Mouse (Mus musculus) liver, postnatal 0 days (tissue): ENCODE measurements around the gene Ffar2.

Experiments used
- CTCF ChIP-seq: sonication (generic); IDR thresholded peaks from 2 replicates; pipeline ENCODE4 v1.5.1; 2016; ENCODE audit warnings: antibody characterized with exemption, low read depth
- EP300 ChIP-seq: IDR thresholded peaks from 2 replicates; pipeline ENCODE4 v1.6.1; 2016; ENCODE audit warnings: antibody characterized with exemption, low read depth, mild to moderate bottlenecking

DNA sequence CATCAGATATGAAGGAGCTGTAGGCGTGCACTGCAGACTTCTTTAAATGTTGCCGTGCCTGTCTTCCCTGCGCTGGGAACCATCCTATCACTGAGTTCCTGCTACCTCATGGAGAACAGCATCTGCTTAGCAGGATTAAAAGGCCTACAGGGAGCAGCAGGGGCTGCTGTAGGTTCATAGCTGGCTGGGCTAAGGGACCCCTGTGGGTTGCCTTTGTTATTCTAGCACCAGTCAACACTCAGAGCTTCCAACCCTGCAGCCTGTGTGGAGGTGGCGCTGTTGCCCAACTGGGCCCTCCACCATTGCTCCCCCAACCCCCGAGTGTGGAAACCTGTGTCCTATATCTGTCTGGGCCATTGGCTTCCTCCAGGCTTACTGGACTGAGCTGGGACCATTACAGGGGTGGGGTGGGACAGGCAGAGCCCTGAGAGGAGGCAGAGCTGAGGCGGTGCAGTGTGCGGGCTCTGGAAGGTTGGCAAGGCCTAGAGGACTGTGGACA, 46.4 kb downstream of the Ffar2 start:
- TF ChIP-seq CTCF, result no peak
- no peak for TF ChIP-seq EP300
